Comparison of ENCODE assay signal across 11 mouse cellular contexts in the genomic region with DNA sequence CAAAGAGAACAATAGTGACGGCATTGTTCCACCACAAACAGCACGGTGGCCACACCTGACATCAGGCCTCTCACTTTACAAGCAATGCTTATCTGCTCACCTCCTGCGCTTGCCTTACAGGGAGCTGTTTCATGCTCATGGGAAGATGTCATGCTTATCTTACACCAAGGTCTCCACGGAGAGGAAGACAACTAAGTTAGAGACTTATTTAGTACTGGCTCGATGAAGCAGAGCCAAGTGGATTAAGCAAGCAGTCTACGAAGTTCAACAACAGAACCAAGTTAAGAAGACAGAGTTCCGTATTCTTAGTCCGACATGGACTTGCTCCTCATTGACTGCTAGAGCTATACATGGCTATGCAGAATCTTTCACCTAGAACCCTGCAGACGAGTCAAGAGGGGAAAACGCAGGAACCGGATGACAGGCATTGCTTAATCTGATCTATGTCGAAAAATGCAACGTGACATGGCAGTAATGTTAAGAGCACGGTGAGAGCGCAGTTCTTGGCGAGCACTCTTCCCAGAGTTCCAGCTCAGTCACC. TPM values are rescaled to one million over a fixed set of nuclear protein-coding genes. Genes with fewer than 3 reads are reported as not detected.
A peak's percentile ranks its signal among the peaks of the same experiment; 100 is the strongest.
DNase-seq lines count a peak whose midpoint lies in the region; ATAC-seq and TF ChIP-seq lines count a peak whose summit lies in the region.
"Had no signal": no experiment of that assay in that cellular context is flagged by ENCODE, and none has a peak within 500 bp of the region (broad histone marks: within the 10 kb centered on the region; RNA-seq: fewer than 3 reads in every experiment).

No protein-coding gene starts in this region.

- ATAC-seq in heart, embryonic 16.5 days (replicated peaks; ENCODE audit: extremely low read depth, insufficient read depth, low FRiP score) = no peak
- peak; percentile 72 for ATAC-seq in liver, embryonic 11.5 days (replicated peaks; ENCODE audit: low FRiP score)
- no peak for ATAC-seq in hindbrain, embryonic 14.5 days (ENCODE audit: low FRiP score)
- ATAC-seq in intestine, embryonic 16.5 days = no peak

- peaks cover 27% of the 10 kb centered on the region for H3K4me1 ChIP-seq in heart, embryonic 16.5 days (ENCODE audit: control insufficient read depth, insufficient read depth, low read length)
- peaks cover 6% of the 10 kb centered on the region; the same call in 1 of the 2 replicates for H3K4me1 ChIP-seq in bone marrow, adult 2 months (ENCODE audit: control insufficient read depth, insufficient read depth, low read length)
- peaks cover 35% of the 10 kb centered on the region for H3K4me1 ChIP-seq in liver, embryonic 11.5 days (replicated peaks; ENCODE audit: control insufficient read depth, insufficient read depth, low read length)
- peaks cover 27% of the 10 kb centered on the region for H3K4me1 ChIP-seq in hindbrain, embryonic 14.5 days (replicated peaks; ENCODE audit: control insufficient read depth, insufficient read depth, low read length)
- H3K4me1 ChIP-seq in intestine, embryonic 16.5 days (ENCODE audit: control insufficient read depth, insufficient read depth, low read length) = peaks cover 24% of the 10 kb centered on the region

- WGBS in heart, embryonic 16.5 days = 67% methylated on average over 16 of the region's 16 CpGs
- 10% methylated on average over 16 of the region's 16 CpGs for WGBS in bone marrow, adult 2 months
- 52% methylated on average over 16 of the region's 16 CpGs for WGBS in liver, embryonic 11.5 days
- 88% methylated on average over 16 of the region's 16 CpGs for WGBS in hindbrain, embryonic 14.5 days
- WGBS in intestine, embryonic 16.5 days = 81% methylated on average over 16 of the region's 16 CpGs

- peak overlapping the region; percentile 11; the same call in 1 of the 2 replicates for H3K9ac ChIP-seq in heart, embryonic 16.5 days (ENCODE audit: low read length)
- H3K9ac ChIP-seq in liver, embryonic 11.5 days (ENCODE audit: low read depth, low read length) = 0 out of 2 replicates have a peak overlapping the region, but pooled peaks have one; percentile 31
- H3K9ac ChIP-seq in hindbrain, embryonic 14.5 days = no peak overlapping the region
- no peak overlapping the region for H3K9ac ChIP-seq in intestine, embryonic 16.5 days (ENCODE audit: low read depth, low read length)
- H3K9ac ChIP-seq: hindbrain, embryonic 15.5 days; limb, embryonic 12.5 days had no signal

- H3K27ac ChIP-seq in heart, embryonic 16.5 days (ENCODE audit: low read length) = peak overlapping the region; percentile 48
- H3K27ac ChIP-seq in bone marrow, adult 2 months (ENCODE audit: control insufficient read depth, insufficient read depth, low read depth, low read length, poor library complexity) = peak overlapping the region; percentile 20
- H3K27ac ChIP-seq in liver, embryonic 11.5 days (ENCODE audit: low read depth, low read length) = peak overlapping the region; percentile 79
- no peak overlapping the region for H3K27ac ChIP-seq in hindbrain, embryonic 14.5 days
- no peak overlapping the region for H3K27ac ChIP-seq in intestine, embryonic 16.5 days (ENCODE audit: low read length)
- H3K27ac ChIP-seq: hindbrain, embryonic 15.5 days; limb, embryonic 12.5 days had no signal

- no peak for TF ChIP-seq CTCF in bone marrow, adult 2 months (IDR thresholded peaks at IDR 0.05; ENCODE audit: control insufficient read depth, insufficient read depth, low read length)

- intact Hi-C loops in heart, postnatal 14 days (cut with DNase I) = loop anchor here (5.0 to 10.0 kb wide), 2 partner anchors 49 to 1301 kb away; a partner anchor contains a TSS

- H3K27me3 ChIP-seq in heart, embryonic 16.5 days (ENCODE audit: control insufficient read depth, insufficient read depth, low read length) = no peaks in the 10 kb centered on the region
- H3K27me3 ChIP-seq in liver, embryonic 11.5 days (replicated peaks; ENCODE audit: control insufficient read depth, insufficient read depth, low read length) = no peaks in the 10 kb centered on the region
- no peaks in the 10 kb centered on the region for H3K27me3 ChIP-seq in hindbrain, embryonic 14.5 days (ENCODE audit: control insufficient read depth, insufficient read depth, low read length)
- no peaks in the 10 kb centered on the region for H3K27me3 ChIP-seq in intestine, embryonic 16.5 days (replicated peaks; ENCODE audit: control insufficient read depth, insufficient read depth, low read length)
- H3K27me3 ChIP-seq: hindbrain, embryonic 15.5 days; limb, embryonic 12.5 days had no signal

- H3K4me3 ChIP-seq in heart, embryonic 16.5 days (ENCODE audit: low read length) = no peak overlapping the region
- H3K4me3 ChIP-seq in bone marrow, adult 2 months (replicated peaks; ENCODE audit: control insufficient read depth, low read depth, low read length) = peak overlapping the region; percentile 36
- peak overlapping the region; percentile 21 for H3K4me3 ChIP-seq in liver, embryonic 11.5 days (ENCODE audit: low read depth, low read length)
- H3K4me3 ChIP-seq in hindbrain, embryonic 14.5 days (replicated peaks; ENCODE audit: low read length) = no peak overlapping the region
- H3K4me3 ChIP-seq in intestine, embryonic 16.5 days (ENCODE audit: low read length) = no peak overlapping the region
- H3K4me3 ChIP-seq: hindbrain, embryonic 15.5 days had no signal

- TF ChIP-seq POLR2A in bone marrow, adult 2 months (IDR thresholded peaks at IDR 0.05; ENCODE audit: borderline replicate concordance, control insufficient read depth, low read depth, low read length) = no peak

- H3K36me3 ChIP-seq in heart, embryonic 16.5 days (ENCODE audit: control insufficient read depth, insufficient read depth) = no peaks in the 10 kb centered on the region
- H3K36me3 ChIP-seq in liver, embryonic 11.5 days (ENCODE audit: control insufficient read depth, insufficient read depth, low read length) = no peaks in the 10 kb centered on the region
- no peaks in the 10 kb centered on the region for H3K36me3 ChIP-seq in hindbrain, embryonic 14.5 days (replicated peaks; ENCODE audit: control insufficient read depth, insufficient read depth)
- no peaks in the 10 kb centered on the region for H3K36me3 ChIP-seq in intestine, embryonic 16.5 days (ENCODE audit: control insufficient read depth, insufficient read depth, low read length)
- H3K36me3 ChIP-seq: hindbrain, embryonic 15.5 days had no signal

- H3K9me3 ChIP-seq in heart, embryonic 16.5 days (replicated peaks; ENCODE audit: control insufficient read depth, low read length) = no peaks in the 10 kb centered on the region
- no peaks in the 10 kb centered on the region for H3K9me3 ChIP-seq in liver, embryonic 11.5 days (ENCODE audit: control insufficient read depth, low read length)
- H3K9me3 ChIP-seq in hindbrain, embryonic 14.5 days (ENCODE audit: control insufficient read depth, low read length) = no peaks in the 10 kb centered on the region
- no peaks in the 10 kb centered on the region for H3K9me3 ChIP-seq in intestine, embryonic 16.5 days (ENCODE audit: control insufficient read depth, low read length)
- H3K9me3 ChIP-seq: hindbrain, embryonic 15.5 days; limb, embryonic 12.5 days had no signal

- DNase-seq in heart, postnatal 14 days = no peak
- DNase-seq in liver, embryonic 11.5 days (ENCODE audit: low spot score) = no peak
- DNase-seq in spleen, postnatal 36 days (ENCODE audit: low spot score in 2 of 2) = peak; percentile 15 to 29
- no peak for DNase-seq in hindbrain, embryonic 14.5 days (ENCODE audit: low spot score)
- DNase-seq in embryo, embryonic 10 days (ENCODE audit: low spot score) = no peak
- DNase-seq: right cerebral cortex, adult 18-20 months had no signal

- H3K4me2 ChIP-seq in heart, embryonic 16.5 days (ENCODE audit: low read depth, low read length) = no peak overlapping the region
- peak overlapping the region; percentile 72 for H3K4me2 ChIP-seq in liver, embryonic 11.5 days
- H3K4me2 ChIP-seq in hindbrain, embryonic 14.5 days (replicated peaks) = no peak overlapping the region
- H3K4me2 ChIP-seq in intestine, embryonic 16.5 days (ENCODE audit: low read depth, low read length) = no peak overlapping the region

RNA-seq across cellular contexts. Expression of a gene that starts 3.0 kb away (rescaled TPM):
- 27.4 and 29.5 TPM in 2 replicates for polyA plus RNA-seq in heart, embryonic 16.5 days (2015; fragmentation: Nextera tagmentation; extraction: Ambion mirVana)
- total RNA-seq in heart, postnatal 14 days (2021) = 10 to 100 TPM; 23.4 to 23.9 TPM
- 41.9 and 49.1 TPM in 2 replicates for polyA plus RNA-seq in bone marrow, adult 2 months (2011; ENCODE audit: insufficient read depth, insufficient read length, low replicate concordance, missing spikeins)
- 49.7 and 51.0 TPM in 2 replicates for polyA plus RNA-seq in liver, embryonic 11.5 days (2014; fragmentation: Nextera tagmentation; extraction: Ambion mirVana)
- 35.7 and 39.1 TPM in 2 replicates for polyA plus RNA-seq in hindbrain, embryonic 14.5 days (2014; fragmentation: Nextera tagmentation; extraction: Ambion mirVana)
- polyA plus RNA-seq in intestine, embryonic 16.5 days (2015; fragmentation: Nextera tagmentation; extraction: Ambion mirVana) = 20.0 and 21.2 TPM in 2 replicates

Comparison
In these comparisons a context has a peak if more than half of its experiments do, and no peak if none do; other contexts are left out.
1. H3K27ac ChIP-seq: peak in heart, embryonic 16.5 days (single experiment), bone marrow, adult 2 months (single experiment) and liver, embryonic 11.5 days (single experiment); none in hindbrain, embryonic 14.5 days (single experiment) and intestine, embryonic 16.5 days (single experiment).
2. H3K4me3 ChIP-seq: peak in bone marrow, adult 2 months (single experiment) and liver, embryonic 11.5 days (single experiment); none in heart, embryonic 16.5 days (single experiment), hindbrain, embryonic 14.5 days (single experiment) and intestine, embryonic 16.5 days (single experiment).
3. H3K9ac ChIP-seq: peak in heart, embryonic 16.5 days (single experiment) and liver, embryonic 11.5 days (single experiment); none in hindbrain, embryonic 14.5 days (single experiment) and intestine, embryonic 16.5 days (single experiment).
4. DNase-seq: peak in spleen, postnatal 36 days (2 of 2); none in heart, postnatal 14 days (0 of 2), liver, embryonic 11.5 days (single experiment), hindbrain, embryonic 14.5 days (single experiment) and embryo, embryonic 10 days (single experiment).